Comparison of ENCODE assay signal across 11 mouse cellular contexts in the genomic region with DNA sequence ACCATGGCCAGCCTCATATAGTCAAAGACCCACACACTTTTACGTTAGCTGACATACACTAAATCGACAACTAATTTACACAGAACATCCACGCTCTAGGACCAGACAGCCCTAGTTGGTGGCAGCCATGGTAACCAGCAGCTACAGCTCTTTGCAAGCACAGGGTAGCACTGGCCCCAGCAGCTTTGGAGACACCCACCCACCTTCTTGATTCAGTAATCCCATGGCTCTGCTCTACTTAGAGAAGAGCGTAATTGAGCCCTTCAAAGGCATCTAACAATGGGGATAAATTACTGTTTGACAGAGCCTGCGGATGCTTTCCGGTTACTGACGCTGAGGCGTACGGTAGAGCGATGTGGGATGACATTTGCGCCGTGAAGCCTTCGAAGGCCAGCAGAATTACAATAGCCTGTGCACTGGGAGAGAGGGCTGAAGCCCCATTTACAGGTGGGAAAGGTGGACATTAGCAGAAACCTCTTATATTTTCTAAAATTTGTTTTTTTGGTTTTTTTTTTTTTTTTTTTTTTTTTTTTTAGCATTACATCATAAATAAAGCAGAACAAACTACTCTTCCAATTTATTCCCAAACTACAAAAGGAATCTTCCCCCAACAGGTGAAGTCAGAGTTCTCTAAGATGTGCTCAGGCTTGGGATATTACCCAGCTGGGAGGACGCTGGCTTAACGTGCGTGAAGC.
DNase-seq lines count a peak whose midpoint lies in the region; ATAC-seq lines count a peak whose summit lies in the region.
"Had no signal": no experiment of that assay in that cellular context is flagged by ENCODE, and none has a peak within 500 bp of the region (broad histone marks: within the 10 kb centered on the region; RNA-seq: fewer than 3 reads in every experiment).

No protein-coding gene starts in this region.

- no peaks in the 10 kb centered on the region for H3K36me3 ChIP-seq in embryonic facial prominence, embryonic 14.5 days (ENCODE audit: control insufficient read depth, insufficient read depth, low read length)
- H3K36me3 ChIP-seq: embryonic facial prominence, embryonic 13.5 days had no signal

- WGBS in embryonic facial prominence, embryonic 14.5 days, result 88% methylated on average over 16 of the region's 16 CpGs

- H3K9ac ChIP-seq in embryonic facial prominence, embryonic 14.5 days (ENCODE audit: low read depth, low read length), result no peak overlapping the region
- H3K9ac ChIP-seq: embryonic facial prominence, embryonic 13.5 days had no signal

- peaks cover 8% of the 10 kb centered on the region; the same call in 1 of the 2 replicates for H3K4me1 ChIP-seq in embryonic facial prominence, embryonic 14.5 days (ENCODE audit: control insufficient read depth, insufficient read depth, low read length)

- no peaks in the 10 kb centered on the region for H3K9me3 ChIP-seq in embryonic facial prominence, embryonic 14.5 days (ENCODE audit: control insufficient read depth, low read length)
- H3K9me3 ChIP-seq: embryonic facial prominence, embryonic 13.5 days had no signal

- no peaks in the 10 kb centered on the region for H3K27me3 ChIP-seq in embryonic facial prominence, embryonic 14.5 days (replicated peaks; ENCODE audit: control insufficient read depth, insufficient read depth, low read length)

- no peak overlapping the region for H3K4me2 ChIP-seq in embryonic facial prominence, embryonic 14.5 days (ENCODE audit: low read depth, low read length)

- 0 out of 2 replicates have a peak, but pooled peaks have one; percentile 30 for ATAC-seq in embryonic facial prominence, embryonic 14.5 days (ENCODE audit: low read depth)

- no peak overlapping the region for H3K4me3 ChIP-seq in embryonic facial prominence, embryonic 14.5 days (ENCODE audit: low read depth, low read length)
- H3K4me3 ChIP-seq: embryonic facial prominence, embryonic 13.5 days had no signal

- peak; percentile 45 to 63 for DNase-seq in layer of hippocampus, adult 18-20 months (ENCODE audit: low spot score in 2 of 2)
- no peak for DNase-seq in layer of hippocampus, postnatal 25 days (ENCODE audit: extremely low spot score in 1 of 2, low spot score in 1 of 2)
- peak; percentile 39 for DNase-seq in embryonic facial prominence, embryonic 14.5 days (ENCODE audit: low spot score)
- peak; percentile 39 to 42 for DNase-seq in left cerebral cortex, adult 9 months (ENCODE audit: low spot score in 2 of 2)
- DNase-seq in retina, postnatal 1 day, result peak; percentile 77
- no peak for DNase-seq in lung, adult 18-20 months
- no peak for DNase-seq in heart, adult 11 months
- DNase-seq in cerebellum, postnatal 4 days (ENCODE audit: low spot score in 2 of 2), result no peak
- DNase-seq: cerebellum, postnatal 10 days; spleen, adult 18-20 months had no signal

- no peak overlapping the region for H3K27ac ChIP-seq in embryonic facial prominence, embryonic 14.5 days (replicated peaks; ENCODE audit: low read depth, low read length)
- H3K27ac ChIP-seq: embryonic facial prominence, embryonic 13.5 days had no signal

Comparison
In these comparisons a context has a peak if more than half of its experiments do, and no peak if none do; other contexts are left out.
1. DNase-seq: peak in layer of hippocampus, adult 18-20 months (2 of 2), embryonic facial prominence, embryonic 14.5 days (single experiment), left cerebral cortex, adult 9 months (2 of 2) and retina, postnatal 1 day (single experiment); none in layer of hippocampus, postnatal 25 days (0 of 2), lung, adult 18-20 months (0 of 2), heart, adult 11 months (single experiment) and cerebellum, postnatal 4 days (0 of 2).